Mouse (Mus musculus) liver, adult 2 months (tissue): ENCODE measurements around the gene Ppp4r1. TPM values are rescaled to one million over a fixed set of nuclear protein-coding genes. Genes with fewer than 3 reads are reported as not detected.

Source experiments
- DNase-seq: peaks from one replicate; pipeline ENCODE4 v3.0.0-alpha.2; 2011; ENCODE audit warnings: low read depth, low spot score; ENCODE audit errors: extremely low read depth
- H3K27ac ChIP-seq: fragments of 200-500 bp; replicated peaks from 2 replicates; pipeline ENCODE4 v1.5.1; 2012; ENCODE audit warnings: low read depth, mild to moderate bottlenecking, control low read depth, inconsistent platforms, low read length; ENCODE audit not compliant: insufficient read depth
- H3K27me3 ChIP-seq: fragments of 200-500 bp; 2 replicates; pipeline ENCODE4 v1.6.1; 2012; ENCODE audit warnings: mild to moderate bottlenecking, moderate library complexity, low read length, inconsistent platforms; ENCODE audit not compliant: control insufficient read depth, insufficient read depth
- H3K36me3 ChIP-seq: fragments of 200-500 bp; 2 replicates; pipeline ENCODE4 v1.6.1; 2012; ENCODE audit warnings: low read length, inconsistent platforms; ENCODE audit not compliant: control insufficient read depth, insufficient read depth
- H3K4me1 ChIP-seq: fragments of 200-500 bp; 2 replicates; pipeline ENCODE4 v1.6.1; 2011; ENCODE audit warnings: low read length; ENCODE audit not compliant: control insufficient read depth, insufficient read depth
- H3K4me3 ChIP-seq: fragments of 200-500 bp; 2 replicates; pipeline ENCODE4 v1.5.1; 2011; ENCODE audit warnings: low read depth, mild to moderate bottlenecking, control low read depth, low read length, moderate library complexity; ENCODE audit not compliant: insufficient read depth
- H3K79me2 ChIP-seq: fragments of 200-500 bp; 2 replicates; pipeline ENCODE4 v1.6.1; 2012; ENCODE audit warnings: inconsistent platforms, mild to moderate bottlenecking, low read length, moderate library complexity; ENCODE audit not compliant: control insufficient read depth, insufficient read depth
- H3K9ac ChIP-seq: fragments of 200-500 bp; 2 replicates; pipeline ENCODE4 v1.6.1; 2012; ENCODE audit warnings: low read depth, mild to moderate bottlenecking, control low read depth, inconsistent platforms, low read length
- CTCF ChIP-seq: fragments of 200-500 bp; IDR thresholded peaks from 2 replicates; pipeline ENCODE4 v1.5.1; 2011; ENCODE audit warnings: low read depth, low read length, control low read depth
- POLR2A ChIP-seq: fragments of 200-500 bp; IDR thresholded peaks from 2 replicates; pipeline ENCODE4 v1.6.1; 2011; ENCODE audit warnings: low read length, control low read depth; ENCODE audit not compliant: insufficient read depth; ENCODE audit errors: extremely low read depth
- WGBS: fragments of 180-500 bp; shearing (Covaris S2); methylation state at CpG from one replicate; pipeline ENCODE4 v1.1.7; 2018; 5-methylcytosine and 5-hydroxymethylcytosine counted together
- polyA plus RNA-seq: library from polyadenylated mRNA; depleted of rRNA; stranded (reverse); fragments of >200 nt; gene quantifications from 2 replicates; pipeline ENCODE4 v1.2.3, GENCODE M21; 2012
- total RNA-seq: library from RNA; depleted of rRNA; stranded (reverse); fragments of >200 nt; gene quantifications from 2 replicates; pipeline ENCODE4 v1.2.3, GENCODE M21; 2014

The Ppp4r1 gene
- total and polyA plus RNA-seq, 2 experiments: 12.6 to 15.1 TPM

- H3K36me3 ChIP-seq: peaks cover 3% of the 10 kb centered on the region
- DNase-seq: no peak
Observed at GRCm38 (mm10) chr17:65800451-65800850, 18.1 kb downstream of the Ppp4r1 start.

GRCm38 (mm10) chr17:65802026-65802425, 19.7 kb downstream of the Ppp4r1 start:
- peaks cover 3% of the 10 kb centered on the region for H3K36me3 ChIP-seq
- H3K27ac ChIP-seq: no peak overlapping the region
- DNase-seq: no peak
- H3K9ac ChIP-seq: no peak overlapping the region
- H3K27me3 ChIP-seq: no peaks in the 10 kb centered on the region
- H3K4me1 ChIP-seq: no peaks in the 10 kb centered on the region; the same call in 1 of the 2 replicates
- 88% methylated on average over 4 of the region's 4 CpGs for WGBS
- TF ChIP-seq CTCF (no peak), POLR2A (no peak)
- peaks cover 24% of the 10 kb centered on the region; the same call in 1 of the 2 replicates for H3K79me2 ChIP-seq
- no peak overlapping the region for H3K4me3 ChIP-seq

More at GRCm38 (mm10) chr17:65800451-65800850, 18.1 kb downstream of the Ppp4r1 start:
- no peak for TF ChIP-seq POLR2A
- Histone ChIP-seq H3K79me2 (peaks cover 32% of the 10 kb centered on the region; the same call in 1 of the 2 replicates), H3K27ac (no peak overlapping the region), H3K4me1 (no peaks in the 10 kb centered on the region; the same call in 1 of the 2 replicates), H3K4me3 (no peak overlapping the region), H3K9ac (no peak overlapping the region), H3K27me3 (no peaks in the 10 kb centered on the region)
- 96% methylated on average over 6 of the region's 6 CpGs for WGBS

GRCm38 (mm10) chr17:65805966-65806365, 23.6 kb downstream of the Ppp4r1 start:
- Histone ChIP-seq H3K36me3 (peaks cover 13% of the 10 kb centered on the region), H3K9ac (no peak overlapping the region), H3K27ac (no peak overlapping the region), H3K79me2 (peaks cover 12% of the 10 kb centered on the region; the same call in 1 of the 2 replicates), H3K27me3 (no peaks in the 10 kb centered on the region), H3K4me1 (no peaks in the 10 kb centered on the region), H3K4me3 (no peak overlapping the region)
- TF ChIP-seq CTCF (no peak), POLR2A (no peak)
- no peak for DNase-seq
- WGBS: 92% methylated on average over 4 of the region's 4 CpGs

GRCm38 (mm10) chr17:65806416-65806815, 24.0 kb downstream of the Ppp4r1 start:
- Histone ChIP-seq H3K36me3 (peaks cover 17% of the 10 kb centered on the region), H3K9ac (no peak overlapping the region), H3K79me2 (peaks cover 12% of the 10 kb centered on the region; the same call in 1 of the 2 replicates), H3K4me3 (no peak overlapping the region), H3K27ac (no peak overlapping the region), H3K4me1 (no peaks in the 10 kb centered on the region), H3K27me3 (no peaks in the 10 kb centered on the region)
- 94% methylated on average over 2 of the region's 2 CpGs for WGBS
- no peak for DNase-seq
- no peak for TF ChIP-seq CTCF
- TF ChIP-seq POLR2A: no peak

GRCm38 (mm10) chr17:65811032-65811431, 28.7 kb downstream of the Ppp4r1 start:
- H3K36me3 ChIP-seq: peaks cover 36% of the 10 kb centered on the region
- H3K4me1 ChIP-seq: no peaks in the 10 kb centered on the region
- H3K27me3 ChIP-seq: no peaks in the 10 kb centered on the region
- no peak for DNase-seq
- peaks cover 5% of the 10 kb centered on the region; the same call in 1 of the 2 replicates for H3K79me2 ChIP-seq
- no peak overlapping the region for H3K27ac ChIP-seq
- no peak overlapping the region for H3K4me3 ChIP-seq
- no peak overlapping the region for H3K9ac ChIP-seq
- TF ChIP-seq POLR2A (no peak), CTCF (no peak)
- 91% methylated on average over 5 of the region's 5 CpGs for WGBS

GRCm38 (mm10) chr17:65813763-65814162, 31.4 kb downstream of the Ppp4r1 start:
- Histone ChIP-seq H3K27ac (no peak overlapping the region), H3K4me3 (no peak overlapping the region), H3K4me1 (no peaks in the 10 kb centered on the region), H3K9ac (no peak overlapping the region), H3K27me3 (no peaks in the 10 kb centered on the region), H3K79me2 (peaks cover 2% of the 10 kb centered on the region; the same call in 1 of the 2 replicates), H3K36me3 (peaks cover 44% of the 10 kb centered on the region)
- DNase-seq: no peak
- WGBS: 95% methylated on average over 8 of the region's 8 CpGs
- TF ChIP-seq CTCF (no peak), POLR2A (no peak)
